Mouse (Mus musculus) monocyte, adult 5-6 weeks (primary cell): ENCODE measurements around the gene Stk10. TPM values are rescaled to one million over a fixed set of nuclear protein-coding genes. Genes with fewer than 3 reads are reported as not detected.
"Not testable (repeated sequence)": the region's sequence is repeated elsewhere in the genome, so short reads cannot be mapped to it uniquely, and the experiment has no call there.

Experiments
- ATAC-seq: fragments of 153-309, 156-312 bp; replicated peaks from 2 replicates; pipeline ENCODE4 v1.8.0; 2017; ENCODE audit warnings: mild to moderate bottlenecking; ENCODE audit not compliant: low TSS enrichment, insufficient number of reproducible peaks, severe bottlenecking, poor library complexity, low FRiP score
- total RNA-seq: library from RNA; stranded (forward); fragments of 200-1000, 200-491, 200-594 nt; gene quantifications from 3 replicates; pipeline ENCODE4 v1.2.3, GENCODE M21; 2017

Stk10 gene
- total RNA-seq: 432 to 527 TPM (median 505 TPM) in 3 replicates

DNA sequence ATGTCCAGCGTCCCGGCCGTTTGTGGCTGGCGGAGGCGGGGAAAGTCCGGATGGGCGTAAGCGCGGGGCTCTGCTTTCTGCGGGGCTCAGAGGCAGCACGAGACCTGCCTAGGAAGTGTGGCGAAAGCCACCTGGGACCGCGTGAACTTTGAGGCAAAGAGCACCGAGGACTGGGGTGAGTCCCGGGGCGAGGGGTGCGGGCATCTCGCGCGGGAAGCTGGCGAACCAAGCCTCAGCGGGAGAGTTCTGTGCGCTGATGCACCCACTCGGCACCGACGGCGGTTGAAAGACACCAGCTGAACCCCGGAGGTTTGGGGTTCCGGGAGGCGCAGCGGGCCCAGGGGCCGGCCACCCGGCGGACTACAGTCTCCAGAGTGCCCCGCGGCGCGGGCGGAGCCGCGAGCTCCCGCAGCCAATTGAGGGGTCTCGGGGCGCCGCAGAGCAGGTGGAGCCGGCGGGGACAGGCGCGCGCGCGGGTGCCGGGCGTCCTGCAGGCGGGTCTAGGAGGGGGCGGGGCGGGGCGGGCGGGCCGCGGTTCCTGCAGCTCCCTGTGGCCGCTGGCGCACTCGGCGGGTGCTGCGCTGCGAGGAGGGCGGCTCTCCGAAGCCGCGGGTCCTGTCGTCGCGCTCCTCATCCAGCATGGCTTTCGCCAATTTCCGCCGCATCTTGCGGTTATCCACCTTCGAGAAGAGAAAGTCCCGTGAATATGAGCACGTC, at the start of gene Stk10:
TSS of gene Stk10 (plus strand) at position 541 of the 717 bp plus-strand sequence.
- peak; percentile 36 for ATAC-seq

DNA sequence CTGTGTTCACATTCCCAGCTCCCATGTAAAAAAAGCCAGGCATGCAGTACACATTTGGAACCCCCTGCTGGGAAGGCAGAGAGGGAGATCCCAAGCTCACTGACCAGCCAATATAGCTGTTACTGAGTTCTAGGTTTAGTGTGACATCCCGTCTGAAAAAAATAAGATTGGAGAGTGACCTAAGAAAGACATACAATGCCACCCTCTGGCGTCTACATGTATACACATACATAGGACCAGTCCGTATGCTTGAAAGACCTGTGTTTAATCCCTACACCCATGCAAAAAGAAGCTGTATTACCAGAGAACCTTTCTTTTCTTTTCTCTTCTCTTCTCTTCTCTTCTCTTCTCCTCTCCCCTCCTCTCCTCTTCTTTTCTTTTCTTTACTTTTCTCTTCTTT, 47.8 kb upstream of the Stk10 start:
- ATAC-seq: no peak

DNA sequence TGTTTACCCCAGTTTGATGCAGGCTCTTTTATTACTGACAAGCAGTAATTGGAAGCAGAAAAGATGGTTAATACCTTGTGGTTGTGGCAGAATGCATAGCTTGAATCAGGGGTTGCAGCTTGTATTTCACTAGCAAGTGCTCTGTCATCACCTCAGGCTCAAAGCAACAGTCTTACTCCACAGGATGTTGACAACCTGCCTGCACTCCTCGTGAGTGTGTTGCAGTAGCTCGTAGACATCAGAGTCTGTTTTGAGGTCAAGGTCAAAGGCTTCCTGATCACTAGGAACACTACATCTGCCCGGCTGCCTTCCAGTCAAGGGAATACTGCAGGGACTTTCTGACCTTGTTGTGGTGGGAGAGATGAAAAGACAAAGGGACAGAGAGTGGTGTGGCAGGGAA, 46.5 kb upstream of the Stk10 start:
- ATAC-seq: no peak

DNA sequence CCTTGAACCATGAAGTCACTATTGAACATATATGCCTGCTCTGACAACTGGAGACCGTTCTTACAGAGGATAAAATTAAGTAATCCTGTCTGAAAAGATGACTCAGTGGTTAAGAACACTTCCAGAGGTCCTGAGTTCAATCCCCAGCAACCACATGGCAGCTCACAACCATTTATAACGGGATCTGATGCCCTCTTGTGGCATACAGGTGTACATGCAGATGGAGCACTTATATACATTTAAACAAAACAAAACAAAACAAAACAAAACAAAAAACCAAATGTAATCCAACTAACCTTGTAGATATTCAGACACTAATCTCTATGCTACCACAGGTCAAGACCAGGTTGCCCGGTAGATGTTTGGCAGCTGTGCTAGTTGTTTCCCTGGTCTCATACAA, 45.6 kb upstream of the Stk10 start:
- ATAC-seq: no peak

DNA sequence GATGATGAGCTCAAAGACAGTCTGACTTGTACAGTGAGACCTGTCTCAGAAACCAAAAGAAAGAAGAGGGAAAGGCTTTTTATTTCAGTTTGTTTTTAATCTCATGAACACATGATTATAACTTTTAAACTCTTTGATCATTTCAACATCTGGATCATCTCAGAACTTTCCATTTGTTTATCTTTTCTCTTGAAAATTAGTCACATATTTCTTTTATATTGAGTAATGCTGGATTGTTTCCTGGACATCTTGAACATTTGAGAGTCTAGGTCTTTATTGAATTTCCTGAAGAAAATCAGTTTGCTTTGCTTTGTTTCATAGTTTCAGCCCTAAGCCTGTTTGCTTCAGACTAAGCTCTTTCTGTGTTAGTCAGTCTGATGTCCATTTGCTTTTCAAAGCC, 44.8 kb upstream of the Stk10 start:
- no peak for ATAC-seq

DNA sequence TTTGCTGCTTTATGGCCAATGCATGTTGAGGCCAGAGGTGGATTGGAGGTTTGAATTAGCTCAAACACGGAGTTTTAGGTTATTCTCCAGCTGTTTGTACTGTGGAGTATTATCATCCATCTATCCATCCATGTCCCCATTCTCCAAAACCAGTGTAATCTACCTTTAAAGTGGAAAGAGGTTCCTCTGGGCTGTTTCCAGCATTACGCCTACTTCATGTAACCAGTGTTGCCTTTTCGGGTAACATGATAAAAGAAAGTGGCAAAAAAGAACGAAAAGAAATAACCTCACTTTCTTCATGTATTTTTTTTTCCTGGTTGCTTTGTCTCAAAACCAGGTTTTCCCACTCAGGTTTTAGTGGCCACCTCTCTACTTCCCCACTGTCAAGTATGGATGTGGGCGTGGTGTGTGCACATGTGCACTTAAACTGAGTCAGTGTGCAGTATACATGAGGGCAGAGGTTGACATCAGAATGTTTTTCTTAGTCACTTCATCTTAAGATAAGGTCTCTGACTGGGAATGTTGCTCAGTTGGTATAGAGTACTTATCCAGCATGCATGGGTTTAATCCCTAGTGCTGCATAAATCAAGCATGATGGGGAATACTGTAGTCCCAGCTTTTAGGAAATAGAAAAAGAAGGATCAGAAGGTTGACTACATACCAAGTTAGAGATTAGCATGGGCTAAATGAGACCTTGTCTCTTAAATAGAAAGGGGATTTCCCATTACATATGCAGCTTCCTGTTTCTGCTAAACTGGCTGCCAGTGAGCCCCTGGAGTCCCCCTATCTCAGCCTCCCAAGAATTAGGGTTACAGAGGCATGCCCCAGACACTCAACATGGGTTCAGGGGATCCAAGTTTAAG, 44.1 kb upstream of the Stk10 start:
- peak; percentile 66; the same call in 1 of the 2 replicates for ATAC-seq

DNA sequence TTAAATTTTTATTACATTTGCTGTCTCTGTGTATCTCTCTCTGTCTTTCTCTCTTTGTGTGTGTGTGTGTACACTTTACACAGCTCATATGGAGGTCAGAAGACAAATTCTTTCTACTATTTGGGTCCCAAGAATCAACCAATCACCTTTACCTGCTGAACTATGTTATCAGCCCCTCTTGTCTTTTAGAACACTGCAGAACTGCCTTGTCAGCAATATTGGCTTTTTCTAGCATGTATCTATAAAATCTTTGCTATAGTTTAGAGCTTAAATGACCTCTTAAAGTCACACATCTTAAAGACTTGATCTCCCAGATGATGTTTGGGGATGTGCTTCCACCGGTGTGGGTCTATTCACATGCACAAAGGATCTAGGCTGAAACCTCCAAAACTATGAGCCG, 42.0 kb upstream of the Stk10 start:
- no peak for ATAC-seq

DNA sequence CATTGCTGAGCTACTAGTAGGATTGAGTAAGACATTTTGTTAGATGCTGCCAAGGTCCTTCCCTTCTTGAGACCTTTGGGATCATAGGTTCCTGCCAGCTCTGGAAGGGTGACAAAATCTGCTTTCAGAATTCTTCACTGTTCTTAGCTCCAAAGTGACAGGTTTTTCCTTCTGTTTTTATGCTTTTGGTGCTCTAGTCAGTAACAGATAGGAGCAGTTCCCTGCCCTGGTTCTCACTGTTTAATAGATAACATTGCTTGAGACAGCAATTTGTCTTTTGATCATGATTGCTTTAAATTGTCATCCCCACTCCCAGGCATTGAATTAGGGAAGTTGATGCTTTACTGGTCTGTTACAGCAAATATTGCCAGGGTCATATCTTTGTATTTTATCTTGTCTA, 39.8 kb upstream of the Stk10 start:
- no peak for ATAC-seq

DNA sequence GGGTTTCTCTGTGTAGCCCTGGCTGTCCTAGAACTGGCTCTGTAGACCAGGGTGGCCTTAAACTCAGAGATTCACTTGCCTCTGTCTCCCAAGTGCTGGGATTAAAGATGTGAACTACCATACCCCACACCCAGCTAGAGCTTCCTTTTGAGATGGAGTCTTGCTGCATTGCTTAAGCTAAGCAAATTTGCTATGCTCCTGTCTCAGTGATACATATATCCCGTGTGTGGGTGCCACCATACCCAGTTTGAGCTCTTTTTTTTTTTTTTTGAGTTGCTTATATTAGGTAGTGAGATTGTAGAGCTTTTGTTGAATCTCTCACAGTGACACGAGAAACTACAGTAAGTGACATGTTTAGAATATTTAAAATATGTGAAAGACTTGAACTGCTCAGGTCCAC, 37.8 kb upstream of the Stk10 start:
- no peak for ATAC-seq

DNA sequence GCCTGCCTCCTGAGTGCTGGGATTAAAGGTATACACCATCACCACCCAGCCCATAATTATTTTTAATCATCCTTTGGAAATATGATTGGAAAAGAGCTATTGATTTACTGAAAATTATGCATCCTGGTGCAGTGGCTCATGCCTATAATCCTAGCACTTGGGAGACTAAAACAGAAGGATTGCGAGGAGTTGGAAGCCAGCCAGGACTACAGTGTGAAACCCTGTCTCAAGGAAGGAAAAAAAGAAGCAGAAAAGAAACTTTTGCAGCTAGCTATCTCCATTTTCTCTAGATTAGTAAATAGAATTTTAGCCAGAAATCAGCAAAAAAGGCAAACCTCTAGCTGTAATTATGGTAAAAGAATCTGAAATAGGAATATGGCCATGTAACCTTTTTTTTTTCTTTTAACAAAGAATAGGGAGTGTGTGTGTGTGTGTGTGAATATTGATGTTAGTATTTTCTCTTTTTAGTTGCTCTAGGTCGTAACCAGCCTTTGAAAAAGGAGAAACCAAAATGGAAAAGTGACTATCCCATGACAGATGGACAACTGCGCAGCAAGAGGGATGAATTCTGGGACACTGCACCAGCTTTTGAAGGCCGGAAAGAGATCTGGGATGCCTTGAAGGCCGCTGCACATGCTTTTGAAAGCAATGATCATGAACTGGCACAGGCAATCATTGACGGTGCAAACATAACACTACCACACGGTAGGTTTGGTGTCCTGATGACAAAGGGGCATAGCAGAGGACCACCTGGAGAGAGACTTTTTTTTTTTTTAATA, 34.2 kb upstream of the Stk10 start:
- ATAC-seq: no peak

DNA sequence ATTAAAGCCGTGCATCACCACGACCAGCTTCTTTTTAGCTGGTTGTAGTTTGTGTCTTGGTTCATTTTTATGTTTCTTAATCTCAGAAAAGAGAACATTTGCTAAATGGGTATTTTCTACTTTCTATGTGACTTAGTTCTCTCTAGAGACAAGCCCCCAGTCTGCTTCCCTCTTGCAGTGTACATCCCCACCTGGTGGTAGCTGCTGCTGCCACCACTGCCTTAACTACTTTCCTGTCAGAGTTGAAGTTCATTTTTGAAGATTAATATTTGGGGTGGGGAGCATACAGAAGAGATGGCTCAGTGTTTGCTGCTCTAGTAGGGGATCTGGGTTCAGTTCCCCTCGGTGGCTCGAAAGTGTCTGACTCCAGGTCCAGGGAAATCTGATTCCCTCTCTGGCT, 33.2 kb upstream of the Stk10 start:
- no peak for ATAC-seq

DNA sequence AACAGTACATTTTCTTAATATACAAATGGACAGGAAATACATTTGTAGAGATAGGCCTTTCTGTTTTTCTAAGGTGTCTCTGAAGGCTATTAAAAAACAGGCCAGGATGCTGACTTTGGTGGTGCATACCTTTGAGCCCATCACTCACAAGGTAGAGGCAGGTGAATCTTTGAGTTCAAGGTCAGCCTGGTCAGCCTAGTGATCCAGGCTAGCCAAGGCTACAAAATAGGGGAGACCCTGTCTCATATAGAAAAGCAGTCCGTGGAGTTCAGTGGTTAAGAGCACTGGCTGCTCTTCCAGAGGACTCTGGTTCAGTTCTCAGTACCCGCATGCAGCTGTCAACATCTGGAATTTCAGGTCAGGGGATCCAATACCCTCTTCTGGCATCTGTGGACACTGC, 29.4 kb upstream of the Stk10 start:
- ATAC-seq: no peak

DNA sequence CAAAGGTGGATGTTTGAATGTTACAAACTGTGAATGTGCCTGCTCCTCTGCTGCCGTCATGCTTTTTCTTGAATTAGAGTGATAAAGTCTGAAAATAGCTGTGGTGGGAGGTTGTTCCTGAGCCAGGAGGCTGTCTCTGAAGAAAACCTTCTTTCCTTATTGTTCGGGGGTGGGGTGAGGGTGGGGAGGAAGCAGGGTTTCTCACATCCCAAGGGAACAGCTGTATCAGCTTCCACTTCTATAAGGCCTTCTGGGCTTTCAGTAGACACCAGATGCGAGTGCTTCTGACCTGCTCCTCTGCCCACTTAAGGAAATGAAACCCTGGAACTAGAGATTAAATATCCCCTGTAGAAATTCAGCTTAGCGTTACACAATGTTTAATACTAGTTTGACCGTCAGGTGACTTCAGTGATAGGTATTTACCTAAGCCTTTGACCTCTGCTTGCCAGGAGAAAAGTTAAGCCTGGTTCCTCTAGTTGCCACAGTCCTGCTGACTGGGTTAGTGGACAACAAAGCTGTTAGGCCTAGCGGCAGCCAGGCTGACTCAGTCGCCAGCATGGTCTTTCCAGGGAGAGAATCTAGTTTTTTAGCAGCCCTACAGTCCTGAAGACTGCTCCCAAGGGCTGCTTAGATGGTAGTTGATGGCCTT, 27.9 kb upstream of the Stk10 start:
- ATAC-seq: no peak

DNA sequence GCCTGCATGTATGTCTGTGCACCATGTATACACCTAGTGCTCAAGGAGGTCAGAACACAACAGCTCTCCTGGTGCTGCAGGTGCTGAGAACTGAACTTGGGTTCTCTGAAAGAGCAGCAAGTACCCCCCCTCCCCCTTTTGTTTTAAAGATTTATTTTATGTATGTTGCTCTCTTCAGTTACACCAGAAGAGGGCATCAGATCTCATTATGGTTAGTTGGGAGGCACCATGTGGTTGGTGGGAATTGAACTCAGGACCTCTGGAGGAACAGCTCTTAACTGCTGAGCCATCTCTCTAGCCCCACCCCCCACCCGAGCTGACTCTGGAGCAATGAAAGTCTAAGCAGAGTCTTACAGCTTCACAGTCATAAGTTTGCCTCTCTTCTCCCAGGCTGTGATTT, 22.2 kb upstream of the Stk10 start:
- no peak for ATAC-seq

DNA sequence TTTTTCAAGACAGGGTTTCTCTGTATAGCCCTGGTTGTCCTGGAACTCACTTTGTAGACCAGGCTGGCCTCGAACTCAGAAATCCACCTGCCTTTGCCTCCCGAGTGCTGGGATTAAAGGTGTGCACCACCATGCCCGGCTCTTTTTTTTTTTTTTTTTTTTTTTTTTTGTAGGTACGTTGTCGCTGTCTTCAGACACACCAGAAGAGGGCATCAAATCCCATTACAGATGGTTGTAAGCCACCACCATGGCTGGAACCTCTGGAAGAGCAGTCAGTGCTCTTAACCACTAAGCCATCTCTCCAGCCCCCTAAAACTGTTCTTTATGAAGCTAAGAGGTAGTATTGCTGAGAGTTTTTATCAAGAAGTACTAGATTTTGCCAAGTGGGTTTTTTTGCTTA, 18.3 kb upstream of the Stk10 start:
- ATAC-seq: not testable (repeated sequence)

DNA sequence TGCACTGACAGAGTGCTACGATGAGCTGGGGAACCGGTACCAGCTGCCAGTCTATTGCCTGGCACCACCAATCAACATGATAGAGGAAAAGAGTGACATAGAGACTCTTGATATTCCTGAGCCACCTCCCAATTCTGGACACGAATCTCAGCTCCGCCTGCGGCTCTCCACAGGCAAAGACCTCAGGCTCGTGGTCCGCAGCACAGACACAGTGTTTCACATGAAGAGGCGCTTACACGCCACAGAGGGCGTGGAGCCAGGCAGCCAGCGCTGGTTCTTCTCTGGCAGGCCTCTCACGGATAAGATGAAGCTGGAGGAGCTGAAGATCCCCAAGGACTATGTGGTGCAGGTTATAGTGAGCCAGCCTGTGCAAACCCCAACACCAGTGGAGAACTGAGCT, 17.0 kb upstream of the Stk10 start:
- ATAC-seq: no peak

DNA sequence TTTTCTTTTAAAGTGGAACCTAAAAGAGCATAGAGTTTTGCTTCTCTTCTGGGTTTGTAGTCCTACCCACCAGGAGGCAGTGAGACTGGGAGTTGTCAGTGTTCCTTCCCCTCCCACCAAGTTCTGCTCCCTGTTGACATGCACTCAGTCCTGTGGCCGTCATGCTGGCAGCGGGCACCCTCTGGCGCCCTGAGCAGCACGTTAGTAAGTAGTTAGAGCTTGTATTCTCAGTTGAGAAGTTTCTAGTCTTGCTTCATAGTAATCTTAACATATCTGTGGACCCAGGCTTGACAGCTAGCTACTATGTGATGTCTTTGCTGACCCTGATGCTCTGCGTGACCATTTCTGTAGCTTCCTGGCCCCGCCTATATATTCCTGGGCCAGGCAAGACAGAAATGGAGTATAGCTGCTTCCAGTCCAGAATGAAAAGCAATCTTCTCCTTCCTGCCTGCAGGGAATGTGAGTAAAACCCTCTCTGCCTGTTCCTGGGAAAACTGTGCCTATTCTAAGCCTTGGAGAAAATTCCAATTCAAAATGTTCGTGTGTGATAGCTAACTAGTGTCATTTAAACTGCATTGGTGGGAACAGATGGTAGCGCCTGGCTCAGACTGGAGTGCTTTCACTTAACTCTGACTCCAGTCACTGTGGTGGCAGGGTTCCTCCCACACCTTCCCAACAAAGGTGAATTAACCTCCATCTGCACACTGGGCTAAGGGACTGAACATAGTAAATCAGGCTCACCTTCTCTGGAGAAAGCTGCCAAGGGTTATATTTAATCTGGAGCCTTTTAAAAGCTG, 16.0 kb upstream of the Stk10 start:
- ATAC-seq: no peak

DNA sequence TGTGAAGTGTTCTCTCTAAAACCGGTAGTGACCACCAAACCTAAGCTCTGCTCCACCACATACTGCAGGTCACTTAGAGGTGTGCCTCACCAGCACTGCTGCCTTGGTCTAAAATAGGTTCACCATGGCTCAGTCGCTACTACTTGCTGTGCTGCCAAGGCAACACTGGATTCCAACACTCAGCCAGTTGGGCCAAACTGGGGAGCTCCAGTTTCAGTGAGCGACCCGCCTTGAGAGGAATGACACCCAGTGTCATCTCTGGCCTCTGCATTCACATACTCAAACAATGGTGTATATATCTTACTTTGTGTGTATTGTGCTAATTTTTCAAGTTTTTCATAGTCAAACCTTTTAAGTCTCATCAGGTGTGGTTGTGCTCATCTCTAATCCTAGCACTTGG, 14.3 kb upstream of the Stk10 start:
- no peak for ATAC-seq
